Mouse (Mus musculus) CD8-positive naive resting alpha-beta T cell, adult 2 months (primary cell): ENCODE measurements around the gene Nuak1.

Experiments
- DNase-seq, 2 experiments: peaks; one replicate each; pipeline ENCODE4 v3.0.0; 2022; ENCODE audit warnings: low read depth in 2 of 2, low spot score in 2 of 2

The Nuak1 gene

GRCm38 (mm10) chr10:84449733-84450132 lies 9.3 kb upstream of the Nuak1 start:
- no peak for DNase-seq

GRCm38 (mm10) chr10:84447411-84447821 lies 7.0 kb upstream of the Nuak1 start:
- DNase-seq = no peak

GRCm38 (mm10) chr10:84446661-84447060 lies 6.3 kb upstream of the Nuak1 start:
- no peak for DNase-seq

GRCm38 (mm10) chr10:84444396-84444795 lies 4.0 kb upstream of the Nuak1 start:
- DNase-seq = no peak

- DNase-seq = no peak
These were observed 1.4 kb upstream of the Nuak1 start for GRCm38 (mm10) chr10:84441846-84442245.

DNA sequence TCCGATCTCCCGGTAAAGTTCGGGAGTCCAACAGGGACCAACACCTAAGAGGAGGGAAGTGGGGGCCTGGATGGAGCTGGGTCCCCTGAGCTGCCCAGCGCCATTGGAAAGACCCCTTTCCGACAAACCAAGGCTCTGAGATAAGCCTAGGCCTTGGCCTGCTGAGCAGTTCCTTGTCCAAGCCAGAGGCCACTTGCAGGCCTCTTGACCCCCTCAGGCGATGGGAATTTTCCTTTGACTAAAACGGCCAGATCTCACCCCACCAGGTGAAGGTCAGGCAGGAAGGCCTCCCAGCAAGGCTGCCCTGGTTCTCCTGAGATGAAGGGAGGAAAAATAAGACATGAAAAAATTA lies 1.0 kb upstream of the Nuak1 start:
- DNase-seq = no peak

DNA sequence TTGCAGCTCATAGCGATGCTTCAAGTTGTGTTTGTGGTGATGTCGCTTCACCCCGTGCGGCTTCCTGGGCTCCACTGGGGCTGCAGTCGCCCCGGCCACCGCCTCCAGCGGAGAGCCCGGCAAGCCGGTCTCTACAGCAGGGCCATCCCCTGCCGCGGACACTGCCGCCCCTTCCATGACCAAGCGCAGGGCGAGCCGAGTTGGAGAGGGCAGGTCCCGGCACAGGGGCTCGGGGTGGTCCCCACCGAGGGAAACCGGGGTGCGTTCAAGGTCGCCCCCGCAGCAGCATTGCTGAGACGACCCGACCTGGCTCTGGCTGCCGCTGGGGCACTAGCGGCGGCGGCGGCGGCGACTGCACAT lies 236 bp downstream of the Nuak1 start:
- no peak for DNase-seq

DNA sequence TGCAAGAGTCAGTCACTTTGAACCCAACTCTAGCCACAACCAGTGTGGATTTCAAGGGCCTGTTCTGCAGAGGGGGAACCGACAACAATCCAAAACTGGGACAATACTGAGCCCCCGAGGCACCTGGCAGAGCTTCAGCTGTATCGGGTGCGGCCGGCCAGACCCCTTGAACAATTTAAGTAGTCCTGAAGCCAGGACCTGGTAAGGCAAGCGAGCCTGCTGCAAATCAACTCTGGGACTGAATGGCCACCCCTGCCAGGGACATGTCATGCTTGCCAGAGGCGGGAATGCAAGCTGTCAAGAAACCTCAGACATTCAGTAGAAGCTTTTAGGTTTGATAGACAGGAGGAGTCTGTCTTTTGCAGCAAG lies 1.2 kb downstream of the Nuak1 start:
- no peak for DNase-seq

GRCm38 (mm10) chr10:84438466-84439227 lies 1.8 kb downstream of the Nuak1 start:
- no peak for DNase-seq

GRCm38 (mm10) chr10:84438049-84438422 lies 2.4 kb downstream of the Nuak1 start:
- peak; percentile 71 to 80 for DNase-seq

DNA sequence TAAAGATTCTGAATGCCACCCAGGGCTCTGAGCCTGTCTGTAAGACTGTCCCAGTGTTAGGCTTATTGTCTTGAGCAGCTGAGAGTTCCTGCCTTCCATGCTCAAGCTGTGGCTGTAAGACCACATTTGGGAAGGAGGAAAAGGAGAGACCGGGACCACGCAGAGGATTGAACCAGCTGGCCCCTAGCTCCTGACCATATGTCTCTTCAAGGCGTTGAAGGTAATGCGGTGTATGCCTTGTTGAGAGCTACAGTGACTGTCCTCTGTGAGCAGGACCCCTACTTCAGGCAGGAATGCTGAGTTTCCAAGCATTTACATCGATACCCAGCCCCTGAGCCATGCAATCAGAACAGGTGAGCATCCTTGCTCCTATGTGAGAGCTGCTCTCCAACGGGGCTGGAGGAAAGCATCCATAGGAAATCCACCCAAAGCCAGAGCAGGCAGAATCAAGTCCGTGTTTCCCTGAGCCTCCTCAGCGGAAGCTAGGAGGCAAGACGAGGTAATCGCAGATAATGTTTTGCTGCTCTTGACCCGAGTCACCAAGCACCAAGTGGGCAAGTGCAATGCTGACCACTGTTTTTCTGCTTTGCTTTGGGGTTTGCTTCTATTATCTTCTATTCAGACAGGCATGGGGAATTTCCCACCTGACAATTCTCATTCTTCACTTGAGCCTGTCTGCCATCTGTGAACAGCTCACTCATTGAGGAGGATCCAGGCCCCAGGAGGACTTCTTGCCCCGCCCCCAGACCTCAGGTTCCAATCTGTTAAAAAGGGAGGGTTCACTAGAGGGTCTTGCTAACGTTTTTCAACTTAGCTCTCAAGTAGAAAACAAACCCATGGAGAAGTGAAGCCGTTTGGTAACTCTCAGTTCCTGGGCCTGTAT lies 3.0 kb downstream of the Nuak1 start:
- DNase-seq = no peak

GRCm38 (mm10) chr10:84435930-84436329 lies 4.5 kb downstream of the Nuak1 start:
- no peak for DNase-seq

DNA sequence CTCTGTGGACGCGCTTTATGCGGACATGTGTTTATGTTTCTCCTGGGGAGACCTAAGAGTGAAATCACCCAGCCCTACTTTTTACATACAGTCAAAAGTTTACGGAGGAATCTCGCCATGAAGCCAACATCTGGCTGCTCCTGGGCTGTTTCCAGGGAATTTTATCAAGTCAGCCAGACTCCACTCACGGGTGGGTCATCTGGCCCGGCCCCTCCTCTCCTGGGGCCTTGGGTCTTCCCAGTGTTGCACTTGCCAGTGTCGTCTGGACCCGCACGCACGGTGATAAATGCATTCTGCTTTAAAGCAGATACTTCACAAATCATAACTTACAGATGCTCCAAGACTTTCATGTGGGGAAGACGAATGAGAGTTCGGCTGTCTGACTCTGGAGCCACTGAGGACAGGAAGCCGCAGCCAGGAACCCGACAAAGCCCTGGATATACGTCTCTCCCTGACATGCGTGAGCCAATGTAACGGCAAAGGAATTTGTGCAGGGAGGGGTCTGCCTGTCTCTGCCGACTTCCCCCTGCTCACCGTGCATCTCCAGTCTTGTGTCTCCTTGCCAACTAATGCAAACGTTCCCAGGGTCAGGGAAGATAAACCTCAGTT lies 7.1 kb downstream of the Nuak1 start:
- DNase-seq = no peak

DNA sequence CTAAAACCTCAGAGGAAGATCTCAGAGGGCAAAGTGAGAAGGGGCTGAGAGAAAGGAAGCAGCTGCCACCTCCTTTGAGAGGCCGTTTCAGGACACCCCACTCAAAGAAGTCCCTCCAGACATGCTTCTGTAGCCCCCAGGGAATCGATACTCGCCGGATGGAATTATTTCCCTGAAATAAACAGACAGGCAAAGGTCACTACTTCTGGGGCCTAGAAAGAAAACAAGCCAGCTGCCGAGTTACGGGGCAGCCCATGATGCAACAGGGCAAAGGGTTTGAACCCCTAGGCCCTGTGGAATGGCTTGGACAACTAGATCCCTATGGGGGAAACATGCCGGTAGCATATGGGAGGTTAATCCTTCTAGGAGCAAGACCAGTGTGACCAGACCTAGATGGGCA lies 16.0 kb downstream of the Nuak1 start:
- no peak for DNase-seq

- DNase-seq = no peak
These were observed 16.5 kb downstream of the Nuak1 start for GRCm38 (mm10) chr10:84423903-84424302.

- no peak for DNase-seq
These were observed 19.8 kb downstream of the Nuak1 start for GRCm38 (mm10) chr10:84420589-84420988.

DNA sequence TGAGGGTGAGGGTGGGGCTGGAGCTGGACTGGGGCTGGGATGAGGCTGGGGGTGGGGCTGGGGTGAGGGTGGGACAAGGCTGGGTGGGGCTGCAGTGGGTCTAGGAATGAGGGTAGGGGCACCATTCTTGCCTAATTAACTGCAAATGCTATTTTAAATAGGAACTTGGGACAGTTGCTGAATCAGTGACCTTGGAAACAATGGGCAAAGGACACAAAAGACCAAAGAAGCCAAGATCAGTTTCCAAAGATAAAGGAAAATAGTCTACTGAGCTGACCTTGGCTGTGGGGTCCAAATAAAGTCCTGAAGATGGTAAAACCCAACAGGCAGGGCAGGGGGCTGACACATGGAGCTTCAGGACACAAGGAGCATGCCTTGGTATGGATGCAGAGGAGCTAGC lies 22.0 kb downstream of the Nuak1 start:
- DNase-seq = no peak

GRCm38 (mm10) chr10:84416752-84417151 lies 23.6 kb downstream of the Nuak1 start:
- no peak for DNase-seq

- no peak for DNase-seq
These were observed 25.3 kb downstream of the Nuak1 start for GRCm38 (mm10) chr10:84414981-84415700.

DNA sequence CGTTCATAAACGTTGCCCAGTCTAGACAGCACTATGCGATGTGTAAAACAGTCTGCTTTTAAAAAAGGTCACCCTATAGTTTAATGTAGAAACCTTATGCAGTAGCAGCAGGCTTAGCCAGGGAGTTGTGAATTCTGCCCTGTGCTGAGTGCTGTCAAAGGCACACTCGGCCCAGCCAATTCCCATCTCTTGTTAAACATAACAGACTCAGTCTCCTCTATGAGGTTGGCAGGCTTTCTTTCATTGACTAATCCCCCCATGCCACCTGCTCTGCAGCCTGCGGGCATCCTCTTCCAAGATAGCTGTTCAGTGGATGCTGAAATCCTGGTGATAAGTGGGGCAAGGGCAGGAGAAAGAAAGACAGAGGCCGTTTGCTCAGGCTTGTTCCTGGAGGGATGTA lies 27.1 kb downstream of the Nuak1 start:
- DNase-seq = no peak

DNA sequence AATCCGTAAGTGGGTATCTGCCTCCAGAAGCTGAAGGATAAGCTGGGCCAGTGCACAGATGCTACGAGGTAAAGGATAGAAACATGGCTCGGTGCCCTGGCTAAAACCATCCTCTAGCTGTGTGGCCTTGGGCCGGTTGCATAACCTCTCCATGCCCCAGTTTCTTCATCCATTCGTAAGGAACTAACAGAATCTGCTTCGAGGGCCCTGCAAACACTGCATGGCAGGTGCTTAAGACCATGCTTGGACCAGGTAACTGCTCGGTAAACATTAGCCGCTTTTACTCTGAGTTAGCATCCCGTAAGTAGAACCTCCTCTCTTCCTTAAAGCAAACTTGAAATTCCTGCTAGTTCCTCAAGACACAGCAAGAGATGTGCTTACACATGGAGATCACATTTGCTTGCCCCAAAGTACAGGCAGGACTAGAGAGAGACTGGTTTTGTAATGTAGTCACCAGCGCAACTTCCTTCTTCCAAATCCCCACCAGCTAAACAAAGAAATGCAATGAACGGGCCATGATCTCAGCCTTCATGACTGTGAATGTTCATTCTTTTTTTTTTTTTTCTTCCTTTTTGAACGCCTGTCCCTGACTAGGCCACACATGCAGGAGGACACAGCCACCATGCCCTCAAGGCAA lies 28.0 kb downstream of the Nuak1 start:
- DNase-seq = no peak
